Mouse (Mus musculus): ENCODE results near the gene Tmem79.
A peak's percentile ranks its signal among the peaks of the same experiment; 100 is the strongest.
"Not testable (repeated sequence)": the region's sequence is repeated elsewhere in the genome, so short reads cannot be mapped to it uniquely, and the experiment has no call there.

Tmem79 gene

GRCm38 (mm10) chr3:88285565-88285895, 50.4 kb downstream of the Tmem79 start:
- not testable (repeated sequence) for DNase-seq (ENCODE audit: low read depth, low spot score)

DNA sequence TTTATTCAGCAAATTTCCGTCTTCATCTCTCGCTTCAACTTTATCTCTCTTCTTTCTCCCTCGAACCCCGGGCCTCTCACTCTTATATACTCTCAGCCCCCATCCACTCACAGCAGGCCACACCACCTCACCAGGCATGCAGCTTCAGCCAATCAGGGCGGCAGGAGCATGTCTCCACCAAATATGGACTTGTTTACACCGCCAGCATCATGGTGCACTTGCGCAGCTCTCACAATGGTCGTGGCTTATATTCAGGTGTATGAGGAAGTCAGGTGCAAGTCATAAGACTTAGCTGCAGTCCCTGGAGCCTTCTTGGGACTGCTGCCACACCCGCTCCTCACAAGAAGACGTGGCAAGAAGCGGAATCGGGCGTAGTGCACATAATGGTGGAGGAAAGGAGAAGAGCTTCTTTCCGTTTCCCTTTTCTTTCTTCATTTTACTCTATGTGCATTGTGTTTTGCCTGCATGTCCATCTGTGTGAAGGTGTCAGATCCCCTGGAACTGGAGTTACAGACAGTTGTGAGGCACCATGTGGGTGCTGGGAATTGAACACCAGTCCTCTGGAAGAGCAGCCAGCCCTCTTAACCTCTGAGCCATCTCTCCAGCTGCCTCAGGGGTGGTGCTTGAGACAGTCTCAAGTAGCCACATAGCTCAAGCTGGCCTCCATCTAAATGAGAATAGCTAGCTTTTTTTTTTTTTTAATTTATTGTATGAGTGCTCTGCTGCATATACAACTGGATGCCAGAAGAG, 51.0 kb downstream of the Tmem79 start:
- DNase-seq (ENCODE audit: low read depth, low spot score): peak; percentile 76

DNA sequence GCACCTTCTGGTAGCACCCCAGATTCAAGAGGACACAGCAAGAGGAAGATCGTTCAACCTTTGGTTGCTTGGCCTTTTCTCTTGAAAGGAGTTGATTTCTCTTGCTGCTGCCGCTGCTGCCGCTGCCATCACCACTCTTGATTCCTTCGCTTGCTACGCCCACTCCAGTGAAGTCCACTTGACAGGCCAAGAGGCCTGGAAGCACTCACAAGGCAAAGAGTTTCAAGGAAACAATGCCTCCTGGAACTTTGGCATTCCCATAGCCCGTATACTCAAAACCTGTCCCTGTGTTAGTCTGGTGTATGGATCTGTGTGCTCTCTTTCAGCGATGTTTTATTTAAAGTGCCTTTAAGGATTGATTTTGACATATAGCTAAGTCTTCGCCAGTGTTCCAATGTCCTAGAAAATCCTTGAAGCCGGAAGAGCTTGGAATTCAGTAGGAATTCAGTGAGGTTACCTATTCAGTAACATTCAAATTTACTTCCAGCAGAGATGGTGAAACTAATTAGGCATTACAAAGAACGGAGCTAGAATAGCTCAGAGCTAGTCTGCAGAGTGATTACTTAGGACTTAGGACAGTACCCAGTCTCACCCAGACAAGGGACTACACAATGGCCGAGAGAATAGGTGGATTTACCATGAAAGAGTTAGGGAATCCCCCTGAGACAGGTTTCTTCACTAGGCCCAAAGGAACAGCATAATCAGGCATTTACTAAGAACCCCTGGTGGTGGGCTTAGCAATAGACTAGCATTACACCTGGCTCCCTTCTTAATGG, 54.6 kb downstream of the Tmem79 start:
- peak; percentile 99 for DNase-seq (ENCODE audit: low read depth, low spot score)

GRCm38 (mm10) chr3:88280035-88280434, 55.9 kb downstream of the Tmem79 start:
- DNase-seq (ENCODE audit: low read depth, low spot score): peak; percentile 90

Measured in R1 (cell line).